In the genomic region with DNA sequence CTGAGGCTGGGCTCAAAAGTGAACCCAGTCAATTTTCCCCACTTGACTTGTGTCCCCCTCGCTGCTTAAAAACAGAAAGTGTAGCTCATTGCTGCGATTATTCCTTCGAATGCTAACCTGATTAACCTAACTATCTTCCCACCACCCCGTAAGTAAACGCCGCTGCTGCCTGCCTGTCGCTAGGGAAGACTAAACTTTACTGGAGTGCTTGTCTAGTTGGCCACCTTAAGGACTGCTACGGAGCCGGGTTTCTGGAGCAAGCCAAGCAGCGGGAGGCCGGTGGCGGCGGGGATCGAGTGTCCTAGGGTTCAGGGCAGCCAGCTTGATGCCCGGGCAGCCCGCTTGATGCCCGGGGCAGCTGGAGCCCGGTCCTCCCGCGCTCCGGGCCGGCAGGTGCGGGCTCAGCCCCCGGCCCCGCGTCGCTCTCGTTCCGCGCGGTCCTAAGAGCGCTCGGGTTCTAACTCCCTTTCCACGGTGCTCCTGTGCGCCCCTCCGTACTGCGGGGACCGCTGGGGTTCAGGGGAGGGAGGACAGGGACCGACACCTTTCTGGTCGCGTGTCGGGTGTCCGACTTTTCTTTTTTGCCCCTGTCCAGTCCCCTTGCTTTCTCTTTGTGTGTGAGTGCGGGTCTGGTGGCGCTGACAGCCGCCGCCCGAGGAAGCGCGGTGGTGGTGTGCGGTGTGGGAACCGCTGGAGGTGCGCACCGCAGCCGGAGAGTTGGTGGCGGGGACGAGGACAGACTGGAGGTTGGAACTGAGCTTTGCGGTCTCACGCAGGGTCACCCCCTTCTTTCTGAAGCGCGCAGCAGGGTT, we compare ENCODE assay signal across 8 mouse cellular contexts. TPM values are rescaled to one million over a fixed set of nuclear protein-coding genes. Genes with fewer than 3 reads are reported as not detected.
DNase-seq lines count a peak whose midpoint lies in the region; ATAC-seq and TF ChIP-seq lines count a peak whose summit lies in the region.

No protein-coding gene starts in this region.

- TF ChIP-seq EP300 in heart, adult 2 months (IDR thresholded peaks at IDR 0.05; ENCODE audit: insufficient read depth, low read depth, low read length): no peak
- TF ChIP-seq EP300 in liver, embryonic 14.5 days (IDR thresholded peaks at IDR 0.05; ENCODE audit: low read depth): no peak

- no peak for TF ChIP-seq CTCF in thymus, adult 2 months (IDR thresholded peaks at IDR 0.05; ENCODE audit: borderline replicate concordance, control insufficient read depth, extremely low read depth, insufficient read depth, low read length, poor library complexity)
- no peak for TF ChIP-seq CTCF in heart, adult 2 months (IDR thresholded peaks at IDR 0.05)
- no peak for TF ChIP-seq CTCF in kidney, adult 2 months (conservative IDR thresholded peaks at IDR 0.05; ENCODE audit: insufficient read depth, insufficient read length, low read depth, low read length)
- TF ChIP-seq CTCF in liver, embryonic 14.5 days (IDR thresholded peaks at IDR 0.05; ENCODE audit: low read depth): no peak

- peak overlapping the region; percentile 57 for H3K4me2 ChIP-seq in liver, embryonic 14.5 days (ENCODE audit: low read depth)

- ATAC-seq in liver, embryonic 14.5 days (ENCODE audit: insufficient read depth): no peak
- no peak for ATAC-seq in granulocyte monocyte progenitor cell, adult 5-6 weeks (replicated peaks; ENCODE audit: poor library complexity, severe bottlenecking)

- H3K4me1 ChIP-seq in thymus, adult 2 months (replicated peaks; ENCODE audit: control insufficient read depth, insufficient read depth, low read length): peaks cover 21% of the 10 kb centered on the region
- peaks cover 1% of the 10 kb centered on the region; the same call in 1 of the 2 replicates for H3K4me1 ChIP-seq in heart, adult 2 months (ENCODE audit: control insufficient read depth, insufficient read depth, low read length)
- peaks cover 2% of the 10 kb centered on the region; the same call in 1 of the 2 replicates for H3K4me1 ChIP-seq in kidney, adult 2 months (ENCODE audit: control insufficient read depth, insufficient read depth, low read length)
- H3K4me1 ChIP-seq in liver, embryonic 14.5 days (replicated peaks; ENCODE audit: control insufficient read depth in 2 of 2, insufficient read depth in 2 of 2, low read length in 1 of 2): no peaks in the 10 kb centered on the region

- no peaks in the 10 kb centered on the region for H3K36me3 ChIP-seq in thymus, adult 2 months (ENCODE audit: control insufficient read depth, insufficient read depth, low read length)
- no peaks in the 10 kb centered on the region for H3K36me3 ChIP-seq in heart, adult 2 months (ENCODE audit: control insufficient read depth, insufficient read depth, low read length)
- no peaks in the 10 kb centered on the region for H3K36me3 ChIP-seq in kidney, adult 2 months (ENCODE audit: control insufficient read depth, insufficient read depth, low read length)
- H3K36me3 ChIP-seq in liver, embryonic 14.5 days (replicated peaks; ENCODE audit: control insufficient read depth, insufficient read depth, low read depth): no peaks in the 10 kb centered on the region

- no peaks in the 10 kb centered on the region for H3K79me2 ChIP-seq in heart, adult 2 months (replicated peaks; ENCODE audit: control insufficient read depth, insufficient read depth, low read length)

- peaks cover 35% of the 10 kb centered on the region for H3K27me3 ChIP-seq in thymus, adult 2 months (ENCODE audit: control insufficient read depth, insufficient read depth, low read length)
- H3K27me3 ChIP-seq in heart, adult 2 months (ENCODE audit: control insufficient read depth, insufficient read depth, low read length): peaks cover 17% of the 10 kb centered on the region
- no peaks in the 10 kb centered on the region; the same call in 1 of the 2 replicates for H3K27me3 ChIP-seq in kidney, adult 2 months (replicated peaks; ENCODE audit: control insufficient read depth, insufficient read depth, low read length)
- peaks cover 90% of the 10 kb centered on the region for H3K27me3 ChIP-seq in liver, embryonic 14.5 days (ENCODE audit: control insufficient read depth, insufficient read depth, low read length)

- H3K9me3 ChIP-seq in liver, embryonic 14.5 days (ENCODE audit: control insufficient read depth, low read length): no peaks in the 10 kb centered on the region

- H3K9ac ChIP-seq in heart, adult 2 months (ENCODE audit: low read depth, low read length): peak overlapping the region; percentile 70
- no peak overlapping the region for H3K9ac ChIP-seq in liver, embryonic 14.5 days (replicated peaks)

- H3K4me3 ChIP-seq in thymus, adult 2 months (ENCODE audit: control insufficient read depth, insufficient read depth, low read length): peak overlapping the region; percentile 26
- H3K4me3 ChIP-seq in heart, adult 2 months: peak overlapping the region; percentile 67
- peak overlapping the region; percentile 74 for H3K4me3 ChIP-seq in kidney, adult 2 months (ENCODE audit: insufficient read depth, low read depth, low read length)
- peak overlapping the region; percentile 11 to 42; a peak in 3 of 4 replicates for H3K4me3 ChIP-seq in liver, embryonic 14.5 days (ENCODE audit: insufficient read depth in 1 of 2, low read depth in 2 of 2, low read length in 2 of 2)

- no peak overlapping the region for H3K27ac ChIP-seq in thymus, adult 2 months (ENCODE audit: control insufficient read depth, insufficient read depth, low read length)
- H3K27ac ChIP-seq in heart, adult 2 months: peak overlapping the region; percentile 43
- H3K27ac ChIP-seq in kidney, adult 2 months (ENCODE audit: insufficient read depth, low read depth, low read length): peak overlapping the region; percentile 72
- no peak overlapping the region for H3K27ac ChIP-seq in liver, embryonic 14.5 days

- intact Hi-C loops in heart, adult 2 months (cut with DNase I): loop anchor here (5.0 to 10.0 kb wide), 2 partner anchors 142 to 720 kb away; no protein-coding TSS in a partner anchor

- WGBS in thymus, adult 2 months: 2% methylated on average over 61 of the region's 61 CpGs
- under 1% methylated on average over 61 of the region's 61 CpGs for WGBS in heart, adult 2 months
- WGBS in kidney, adult 2 months: under 1% methylated on average over 61 of the region's 61 CpGs
- whole genome bisulfite sequencing in liver, embryonic 14.5 days (ENCODE audit: insufficient replicate concordance): under 1% methylated on average over 59 of the region's 61 CpGs

- no peak for TF ChIP-seq POLR2A in thymus, adult 2 months (IDR thresholded peaks at IDR 0.05; ENCODE audit: control insufficient read depth, extremely low read depth, insufficient read depth, low read length, poor library complexity)
- no peak for TF ChIP-seq POLR2A in heart, adult 2 months (IDR thresholded peaks at IDR 0.05; ENCODE audit: insufficient read depth, low read depth, low read length)
- TF ChIP-seq POLR2A in kidney, adult 2 months (IDR thresholded peaks at IDR 0.05; ENCODE audit: low read depth, low read length): no peak

- DNase-seq in thymus, adult 2 months: peak; percentile 7
- no peak for DNase-seq in thymus, adult 18-20 months
- peak; percentile 43 for DNase-seq in embryo, embryonic 10 days (ENCODE audit: low spot score)
- peak; percentile 53 to 64 for DNase-seq in heart, adult 2 months
- peak; percentile 56 for DNase-seq in kidney, adult 2 months
- DNase-seq in liver, embryonic 14.5 days (ENCODE audit: low read depth in 3 of 3, low spot score in 3 of 3): no peak
- peak; percentile 44 for DNase-seq in right cerebral cortex, postnatal 14 days

RNA-seq across cellular contexts. Expression of a gene that starts 4.5 kb away (rescaled TPM):
- 0.29 and 0.34 TPM in 2 replicates for polyA plus RNA-seq in thymus, adult 2 months (2012; rRNA removed)
- 10 to 100 TPM in 1 of 2 experiments, 1 to 10 TPM in 1; 7.6 to 11.1 TPM for total RNA-seq in heart, adult 2 months (2021)
- polyA plus RNA-seq in heart, adult 2 months (2012; rRNA removed): 4.5 and 5.6 TPM in 2 replicates
- 5.3 and 7.1 TPM in 2 replicates for polyA plus RNA-seq in kidney, adult 2 months (2012; rRNA removed)
- 0.08 and 0.10 TPM in 2 replicates for polyA plus RNA-seq in liver, embryonic 14.5 days (2012; rRNA removed)
- polyA plus RNA-seq in liver, embryonic 14.5 days (2014; fragmentation: Nextera tagmentation; extraction: Ambion mirVana): 0.25 and 0.51 TPM in 2 replicates
- total RNA-seq in granulocyte monocyte progenitor cell, adult 5-6 weeks (2014; fragmentation: Nextera tagmentation): not detected in 2 replicates
- not detected in 2 replicates for total RNA-seq in granulocyte monocyte progenitor cell, adult 5-6 weeks (2017)

Comparison
In these comparisons a context has a peak if more than half of its experiments do, and no peak if none do; other contexts are left out.
1. DNase-seq: peak in thymus, adult 2 months (single experiment), embryo, embryonic 10 days (single experiment), heart, adult 2 months (2 of 2), kidney, adult 2 months (single experiment) and right cerebral cortex, postnatal 14 days (single experiment); none in thymus, adult 18-20 months (0 of 2) and liver, embryonic 14.5 days (0 of 3).
2. H3K27ac ChIP-seq: peak in heart, adult 2 months (single experiment) and kidney, adult 2 months (single experiment); none in thymus, adult 2 months (single experiment) and liver, embryonic 14.5 days (single experiment).
3. Peak in every context shown above with its lines, with median percentiles within 50 percentile points of each other: H3K4me3 ChIP-seq.